Mouse (Mus musculus): Measurements from ENCODE around the gene Lhx1. TPM values are rescaled to one million over a fixed set of nuclear protein-coding genes. Genes with fewer than 3 reads are reported as not detected.

Gene Lhx1
- polyA plus RNA-seq, 1 experiment from 2014 or later: 30.5 TPM

- no peak overlapping the region for H3K27ac ChIP-seq
- 8% methylated on average over 14 of the region's 14 CpGs for WGBS
- peaks cover 30% of the 10 kb centered on the region for H3K4me1 ChIP-seq (replicated peaks)
- peaks cover 79% of the 10 kb centered on the region for H3K27me3 ChIP-seq (ENCODE audit: insufficient read depth, poor library complexity, severe bottlenecking)
- no peak overlapping the region for H3K4me3 ChIP-seq
- 0 out of 2 replicates have a peak, but pooled peaks cover 2% of the 10 kb centered on the region for H3K9me3 ChIP-seq
- H3K36me3 ChIP-seq: 0 out of 2 replicates have a peak, but pooled peaks cover 7% of the 10 kb centered on the region
- no peak for DNase-seq (ENCODE audit: low spot score)
Observed at GRCm38 (mm10) chr11:84516501-84517240, 8.7 kb downstream of the Lhx1 start.

- peaks cover 22% of the 10 kb centered on the region for H3K4me1 ChIP-seq (replicated peaks)
- peak within 1 kb of the TSS; percentile 88 for H3K27ac ChIP-seq
- under 1% methylated on average over 80 of the region's 80 CpGs for WGBS
- peak; percentile 99 for DNase-seq (ENCODE audit: low spot score)
- no peaks in the 10 kb centered on the region for H3K9me3 ChIP-seq
- H3K27me3 ChIP-seq (ENCODE audit: insufficient read depth, poor library complexity, severe bottlenecking): peaks cover 46% of the 10 kb centered on the region
- peaks cover 23% of the 10 kb centered on the region for H3K36me3 ChIP-seq
- peak within 1 kb of the TSS; percentile 73 for H3K4me3 ChIP-seq
Observed at GRCm38 (mm10) chr11:84513171-84514116, 11.9 kb downstream of the Lhx1 start, which contains the start of gene Aatf. TSS of gene Aatf (minus strand) at chr11:84513522.

GRCm38 (mm10) chr11:84512031-84512430 is 13.3 kb downstream of the Lhx1 start:
- H3K27me3 ChIP-seq (ENCODE audit: insufficient read depth, poor library complexity, severe bottlenecking): peaks cover 32% of the 10 kb centered on the region
- H3K4me1 ChIP-seq (replicated peaks): peaks cover 22% of the 10 kb centered on the region
- H3K27ac ChIP-seq: no peak overlapping the region
- H3K9me3 ChIP-seq: no peaks in the 10 kb centered on the region
- H3K36me3 ChIP-seq: peaks cover 37% of the 10 kb centered on the region
- DNase-seq (ENCODE audit: low spot score): no peak
- peak overlapping the region; percentile 73; the same call in 1 of the 2 replicates for H3K4me3 ChIP-seq
- 83% methylated on average over 1 of the region's 1 CpGs for WGBS

GRCm38 (mm10) chr11:84504296-84504695 is 21.0 kb downstream of the Lhx1 start:
- peaks cover 91% of the 10 kb centered on the region for H3K36me3 ChIP-seq

GRCm38 (mm10) chr11:84497944-84498343 is 27.4 kb downstream of the Lhx1 start:
- Histone ChIP-seq H3K27me3 (ENCODE audit: insufficient read depth, poor library complexity, severe bottlenecking) (no peaks in the 10 kb centered on the region), H3K36me3 (peaks cover 48% of the 10 kb centered on the region), H3K27ac (no peak overlapping the region), H3K9me3 (no peaks in the 10 kb centered on the region), H3K4me3 (no peak overlapping the region), H3K4me1 (replicated peaks) (no peaks in the 10 kb centered on the region)
- 77% methylated on average over 2 of the region's 2 CpGs for WGBS
- DNase-seq (ENCODE audit: low spot score): no peak

More at GRCm38 (mm10) chr11:84504296-84504695, 21.0 kb downstream of the Lhx1 start:
- no peak overlapping the region for H3K4me3 ChIP-seq
- H3K27me3 ChIP-seq (ENCODE audit: insufficient read depth, poor library complexity, severe bottlenecking): no peaks in the 10 kb centered on the region
- no peak overlapping the region for H3K27ac ChIP-seq
- DNase-seq (ENCODE audit: low spot score): no peak
- H3K9me3 ChIP-seq: peaks cover 4% of the 10 kb centered on the region; the same call in 1 of the 2 replicates
- WGBS: 92% methylated on average over 1 of the region's 1 CpGs
- H3K4me1 ChIP-seq (replicated peaks): no peaks in the 10 kb centered on the region

GRCm38 (mm10) chr11:84496901-84497300 is 28.4 kb downstream of the Lhx1 start:
- no peak for DNase-seq (ENCODE audit: low spot score)
- H3K36me3 ChIP-seq: peaks cover 49% of the 10 kb centered on the region
- H3K4me3 ChIP-seq: no peak overlapping the region
- no peaks in the 10 kb centered on the region for H3K4me1 ChIP-seq (replicated peaks)
- H3K9me3 ChIP-seq: no peaks in the 10 kb centered on the region
- H3K27me3 ChIP-seq (ENCODE audit: insufficient read depth, poor library complexity, severe bottlenecking): no peaks in the 10 kb centered on the region
- H3K27ac ChIP-seq: no peak overlapping the region

- 84% methylated on average over 4 of the region's 4 CpGs for WGBS
- no peak for DNase-seq (ENCODE audit: low spot score)
- Histone ChIP-seq H3K27ac (no peak overlapping the region), H3K36me3 (peaks cover 51% of the 10 kb centered on the region), H3K4me3 (no peak overlapping the region), H3K27me3 (ENCODE audit: insufficient read depth, poor library complexity, severe bottlenecking) (no peaks in the 10 kb centered on the region), H3K4me1 (replicated peaks) (no peaks in the 10 kb centered on the region), H3K9me3 (no peaks in the 10 kb centered on the region)
Observed at GRCm38 (mm10) chr11:84495774-84496173, 29.6 kb downstream of the Lhx1 start.

GRCm38 (mm10) chr11:84481661-84482060 is 43.7 kb downstream of the Lhx1 start:
- 76% methylated on average over 7 of the region's 7 CpGs for WGBS
- Histone ChIP-seq H3K27me3 (ENCODE audit: insufficient read depth, poor library complexity, severe bottlenecking) (no peaks in the 10 kb centered on the region), H3K36me3 (no peaks in the 10 kb centered on the region), H3K9me3 (no peaks in the 10 kb centered on the region), H3K4me3 (no peak overlapping the region), H3K4me1 (replicated peaks) (0 out of 2 replicates have a peak, but pooled peaks cover 7% of the 10 kb centered on the region), H3K27ac (no peak overlapping the region)
- DNase-seq (ENCODE audit: low spot score): no peak

- no peak overlapping the region for H3K27ac ChIP-seq
- DNase-seq (ENCODE audit: low spot score): no peak
- no peaks in the 10 kb centered on the region for H3K27me3 ChIP-seq (ENCODE audit: insufficient read depth, poor library complexity, severe bottlenecking)
- no peaks in the 10 kb centered on the region for H3K9me3 ChIP-seq
- no peaks in the 10 kb centered on the region for H3K36me3 ChIP-seq
- 0 out of 2 replicates have a peak, but pooled peaks cover 7% of the 10 kb centered on the region for H3K4me1 ChIP-seq (replicated peaks)
- WGBS: 86% methylated on average over 3 of the region's 3 CpGs
- no peak overlapping the region for H3K4me3 ChIP-seq
Observed at GRCm38 (mm10) chr11:84480451-84480850, 44.9 kb downstream of the Lhx1 start.

- Histone ChIP-seq H3K4me3 (no peak overlapping the region), H3K36me3 (peaks cover 12% of the 10 kb centered on the region; the same call in 1 of the 2 replicates), H3K4me1 (replicated peaks) (0 out of 2 replicates have a peak, but pooled peaks cover 4% of the 10 kb centered on the region), H3K27me3 (ENCODE audit: insufficient read depth, poor library complexity, severe bottlenecking) (no peaks in the 10 kb centered on the region), H3K27ac (no peak overlapping the region), H3K9me3 (no peaks in the 10 kb centered on the region)
- DNase-seq (ENCODE audit: low spot score): no peak
- 97% methylated on average over 2 of the region's 2 CpGs for WGBS
Observed at GRCm38 (mm10) chr11:84476641-84477040, 48.7 kb downstream of the Lhx1 start.

GRCm38 (mm10) chr11:84475991-84476390 is 49.3 kb downstream of the Lhx1 start:
- 96% methylated on average over 4 of the region's 4 CpGs for WGBS

GRCm38 (mm10) chr11:84473093-84473667 is 52.2 kb downstream of the Lhx1 start:
- WGBS: 86% methylated on average over 4 of the region's 4 CpGs
- Histone ChIP-seq H3K36me3 (peaks cover 35% of the 10 kb centered on the region), H3K27me3 (ENCODE audit: insufficient read depth, poor library complexity, severe bottlenecking) (no peaks in the 10 kb centered on the region), H3K4me1 (replicated peaks) (no peaks in the 10 kb centered on the region), H3K9me3 (no peaks in the 10 kb centered on the region), H3K27ac (no peak overlapping the region), H3K4me3 (no peak overlapping the region)
- no peak for DNase-seq (ENCODE audit: low spot score)

More at GRCm38 (mm10) chr11:84475991-84476390, 49.3 kb downstream of the Lhx1 start:
- Histone ChIP-seq H3K4me1 (replicated peaks) (no peaks in the 10 kb centered on the region), H3K27ac (no peak overlapping the region), H3K27me3 (ENCODE audit: insufficient read depth, poor library complexity, severe bottlenecking) (no peaks in the 10 kb centered on the region), H3K36me3 (peaks cover 18% of the 10 kb centered on the region), H3K9me3 (no peaks in the 10 kb centered on the region), H3K4me3 (no peak overlapping the region)
- DNase-seq (ENCODE audit: low spot score): no peak
